Mouse (Mus musculus) cerebellum, postnatal 14 days (tissue): ENCODE results near the gene Atp10b.
A peak's percentile ranks its signal among the peaks of the same experiment; 100 is the strongest.
"Not testable (repeated sequence)": the region's sequence is repeated elsewhere in the genome, so short reads cannot be mapped to it uniquely, and the experiment has no call there.

Source experiments
- DNase-seq, 2 experiments: peaks; one replicate each; pipeline ENCODE4 v3.0.0; 2021; ENCODE audit warnings: mixed read lengths in 2 of 2

Atp10b gene

DNA sequence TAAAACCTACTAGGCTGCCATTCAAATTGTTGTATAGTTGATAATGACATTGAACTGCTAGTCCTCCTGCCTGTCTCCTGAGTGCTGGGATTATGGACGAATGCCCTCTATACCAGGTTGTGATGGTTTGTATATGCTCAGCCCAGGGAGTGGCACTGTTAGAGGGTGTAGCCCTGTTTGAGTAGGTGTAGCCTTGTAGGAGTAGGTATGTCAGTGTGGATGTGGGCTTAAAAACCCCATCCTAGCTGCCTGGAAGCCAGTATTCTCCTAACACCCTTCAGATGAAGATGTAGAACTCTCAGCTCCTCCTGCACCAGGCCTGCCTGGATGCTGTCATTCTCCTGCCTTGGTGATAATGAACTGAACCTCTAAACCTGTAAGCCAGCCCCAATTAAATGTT is at the start of gene Atp10b:
Gene Atp10b (plus strand): TSS at position 301 of the 400 bp plus-strand sequence.
- DNase-seq: no peak

DNA sequence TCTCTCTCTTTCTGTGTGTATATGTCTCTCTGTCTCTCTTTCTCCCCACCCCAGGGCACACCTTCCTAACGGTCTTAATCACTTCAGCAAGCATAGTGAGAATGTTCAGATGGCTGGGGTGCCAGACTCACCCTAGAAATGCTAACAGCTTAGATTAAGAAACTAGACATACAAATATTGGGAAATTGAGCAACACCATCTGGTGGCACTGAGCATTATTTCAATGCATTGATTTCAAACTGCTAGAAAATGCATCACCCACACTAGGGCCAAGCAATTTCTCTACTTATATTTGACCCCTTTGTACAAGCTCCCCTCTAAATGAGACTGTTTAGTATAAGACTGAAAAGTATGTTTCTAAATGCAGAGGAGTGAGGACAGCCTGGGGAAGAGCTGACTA is 48.3 kb upstream of the Atp10b start:
- peak in 1 of 2 experiments; percentile 15 for DNase-seq

DNA sequence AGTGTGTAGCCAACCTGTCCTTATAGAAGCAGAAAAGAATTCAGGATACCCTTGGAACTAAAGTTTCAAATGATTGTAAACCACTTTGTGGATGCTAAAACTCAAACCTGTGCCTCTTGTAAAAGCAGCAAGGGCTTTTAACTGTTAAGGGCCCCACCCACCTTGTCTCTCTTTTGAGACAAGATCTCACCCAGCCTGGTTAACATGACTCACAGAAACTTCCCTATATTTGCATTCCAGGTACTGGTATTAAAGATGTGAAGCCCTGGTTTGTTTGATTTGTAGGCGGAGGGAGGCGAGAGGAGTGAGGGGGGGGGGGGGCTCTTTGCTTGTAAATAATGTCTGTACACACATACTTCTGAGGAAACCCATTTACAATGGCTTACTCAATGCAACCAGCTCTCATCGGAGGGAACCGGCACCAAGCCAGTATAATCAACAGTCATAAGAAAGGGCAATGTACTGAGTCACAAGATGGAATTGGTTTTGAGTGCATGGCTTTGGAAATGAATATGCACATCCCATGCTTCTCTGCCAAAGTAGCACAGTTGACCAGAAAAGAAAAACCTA is 23.7 kb upstream of the Atp10b start:
- no peak for DNase-seq

DNA sequence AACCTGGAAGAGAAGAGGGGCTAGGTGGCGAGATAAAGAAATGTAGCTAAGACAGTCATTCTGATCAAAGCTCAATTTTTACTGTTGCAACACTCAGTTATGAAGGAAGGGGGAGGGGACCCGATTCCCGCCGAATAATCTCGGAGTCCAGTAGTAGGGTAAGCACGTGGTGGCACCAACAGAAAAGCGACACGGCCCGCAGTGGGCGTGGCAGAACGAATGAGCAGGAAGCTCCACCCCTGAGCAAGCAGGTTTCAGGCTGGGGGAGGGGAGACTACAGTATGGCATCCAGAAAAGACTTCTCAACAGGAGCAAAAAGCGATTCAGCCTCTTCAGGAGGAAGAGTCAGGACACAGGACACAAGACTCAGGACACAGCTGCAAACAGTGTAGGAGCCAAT is 23.1 kb upstream of the Atp10b start:
- DNase-seq: not testable (repeated sequence)

DNA sequence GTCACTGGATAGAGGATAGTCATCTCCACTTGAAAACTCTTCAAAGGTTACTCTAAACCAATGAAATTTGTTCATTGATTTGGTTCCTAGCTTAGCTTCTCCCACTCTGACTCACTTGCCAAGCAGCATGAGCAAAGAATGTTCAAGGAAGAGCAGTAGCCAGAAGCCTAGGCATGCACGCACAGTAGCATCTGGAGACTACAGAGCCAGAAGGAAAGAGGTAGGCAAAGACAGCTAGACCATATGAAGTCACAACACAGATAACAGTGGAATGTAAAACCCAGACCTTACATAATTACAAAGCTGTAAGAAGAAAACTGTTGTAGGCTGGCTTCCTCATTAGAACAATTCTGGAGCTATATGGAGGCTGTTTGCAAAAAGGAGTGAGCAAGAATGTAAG is 8.4 kb upstream of the Atp10b start:
- no peak for DNase-seq

DNA sequence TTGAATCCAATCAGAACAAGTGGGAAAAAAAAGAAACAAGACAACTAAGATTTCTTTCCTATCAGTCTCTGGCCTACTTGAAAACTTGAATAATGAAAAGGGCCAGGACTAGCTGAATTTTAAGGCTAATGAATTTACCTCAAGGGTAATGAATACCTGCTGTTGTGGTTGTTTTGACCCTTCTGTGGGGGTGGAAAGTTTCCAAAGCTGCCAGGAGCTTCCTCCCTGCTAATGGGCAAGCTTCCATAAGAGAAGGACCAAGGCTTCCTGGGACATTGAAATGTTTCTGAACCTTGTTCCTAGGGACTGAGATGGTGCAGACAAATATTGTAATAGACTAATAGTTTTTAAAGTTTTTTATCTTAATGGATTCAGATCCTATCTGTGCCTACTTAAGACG is 6.9 kb upstream of the Atp10b start:
- peak; percentile 12 to 52 for DNase-seq

DNA sequence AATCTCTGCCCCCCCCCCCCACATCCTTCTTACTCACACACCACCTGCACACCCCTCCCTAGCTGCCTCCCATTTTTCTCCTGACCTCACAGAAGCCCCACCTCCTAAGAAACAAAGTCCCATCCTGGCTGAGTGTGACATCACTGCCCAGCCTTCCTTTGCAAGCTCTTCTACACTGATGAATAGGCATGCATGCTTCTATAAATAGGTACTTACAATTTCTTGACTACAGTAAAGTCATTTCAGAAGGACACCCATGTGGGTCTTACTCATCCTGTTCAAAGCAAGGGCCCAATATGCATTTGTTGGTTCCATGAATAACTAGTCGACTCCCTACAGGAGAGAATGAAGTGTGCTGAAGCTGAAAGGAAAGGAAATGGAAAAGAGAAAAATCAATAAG is 5.5 kb upstream of the Atp10b start:
- DNase-seq: no peak

DNA sequence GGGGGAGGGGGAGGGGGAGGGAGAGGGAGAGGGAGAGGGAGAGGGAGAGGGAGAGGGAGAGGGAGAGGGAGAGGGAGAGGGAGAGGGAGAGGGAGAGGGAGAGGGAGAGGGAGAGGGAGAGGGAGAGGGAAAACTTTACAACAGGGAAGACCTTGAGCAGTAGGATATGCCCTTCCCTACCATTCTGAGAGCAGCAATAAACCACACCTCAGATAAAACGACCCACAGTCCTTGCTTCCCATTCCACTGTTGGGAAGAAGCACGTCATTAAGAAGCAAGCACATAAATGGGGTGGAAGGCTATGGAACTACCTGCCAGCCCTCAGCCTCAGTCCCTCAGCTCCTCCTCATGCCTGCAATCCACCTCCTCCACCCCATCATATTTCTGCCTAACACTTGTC is 4.8 kb upstream of the Atp10b start:
- DNase-seq: not testable (repeated sequence)

DNA sequence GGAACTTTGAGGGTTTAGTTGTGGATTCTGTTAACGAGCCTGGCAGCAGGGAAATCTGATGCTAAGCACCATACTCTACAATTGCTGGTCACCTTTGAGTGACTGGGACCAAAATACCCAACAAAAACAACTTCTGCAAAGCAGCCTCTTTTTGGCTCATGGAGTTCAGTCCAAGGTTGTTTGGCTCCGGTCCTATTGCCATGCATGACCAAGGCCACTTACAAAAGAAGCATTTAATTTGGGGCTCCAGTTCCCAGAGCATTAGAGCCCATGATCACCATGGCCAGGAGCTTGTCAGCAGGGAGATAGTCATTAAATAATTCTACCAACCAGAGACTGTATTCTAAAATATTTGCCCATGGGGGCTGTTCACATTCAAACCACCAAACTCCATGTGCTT is 2.3 kb upstream of the Atp10b start:
- no peak for DNase-seq

DNA sequence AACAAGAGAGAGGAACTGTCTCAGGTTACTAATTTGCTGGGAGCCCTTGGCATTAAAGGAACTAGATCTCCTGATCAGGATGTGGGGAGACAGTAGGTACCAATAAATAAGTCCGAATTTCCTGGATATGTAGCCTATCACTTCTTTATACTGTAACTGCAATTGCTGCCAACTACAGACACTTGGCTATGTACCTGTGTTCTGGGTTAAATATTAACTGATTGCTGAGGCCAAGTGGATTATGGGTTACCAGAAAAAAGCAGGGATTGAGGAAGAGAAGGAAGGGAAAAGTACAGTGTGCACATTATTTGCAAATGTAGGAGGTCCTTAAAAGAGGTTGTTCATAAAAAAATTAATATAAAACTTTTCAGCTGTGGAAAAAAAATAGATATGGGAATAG is 1.3 kb upstream of the Atp10b start:
- no peak for DNase-seq

DNA sequence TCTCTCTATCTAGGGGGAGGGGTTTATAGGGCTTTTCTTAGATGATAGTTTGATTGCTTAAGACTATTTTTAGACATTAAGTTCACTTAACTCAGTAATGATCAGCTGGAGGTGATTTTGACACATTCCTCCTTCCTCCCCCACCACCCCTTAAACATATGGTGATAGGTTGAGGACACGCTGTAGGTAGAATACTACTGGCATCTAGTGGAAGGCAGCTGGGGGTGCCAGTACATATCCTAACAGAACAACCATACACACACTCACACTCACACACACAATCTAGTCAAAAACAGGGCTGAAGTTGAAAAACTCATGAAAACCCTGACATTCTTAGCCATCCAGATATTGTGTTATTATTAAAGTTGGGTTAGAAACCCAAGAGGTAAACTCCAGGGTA is 5.3 kb downstream of the Atp10b start:
- DNase-seq: no peak

DNA sequence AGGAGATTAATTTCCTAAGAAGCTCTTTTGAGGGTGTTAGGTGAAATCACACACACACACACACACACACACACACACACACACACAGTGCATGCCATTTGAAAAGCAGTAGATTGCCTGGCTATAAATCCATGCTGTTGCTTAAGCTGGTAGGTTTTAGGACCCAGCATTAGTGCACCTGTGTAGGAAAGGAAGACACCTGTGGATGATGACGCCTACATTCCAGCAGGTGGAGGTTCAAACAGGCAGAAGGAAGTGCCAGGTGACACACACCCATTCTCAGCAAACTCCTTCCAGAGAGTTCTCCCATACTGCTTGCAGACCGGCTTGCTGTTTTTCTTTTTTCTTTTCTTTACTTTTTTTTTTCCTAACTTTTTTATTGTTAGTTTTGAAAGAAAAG is 5.7 kb downstream of the Atp10b start:
- no peak for DNase-seq

DNA sequence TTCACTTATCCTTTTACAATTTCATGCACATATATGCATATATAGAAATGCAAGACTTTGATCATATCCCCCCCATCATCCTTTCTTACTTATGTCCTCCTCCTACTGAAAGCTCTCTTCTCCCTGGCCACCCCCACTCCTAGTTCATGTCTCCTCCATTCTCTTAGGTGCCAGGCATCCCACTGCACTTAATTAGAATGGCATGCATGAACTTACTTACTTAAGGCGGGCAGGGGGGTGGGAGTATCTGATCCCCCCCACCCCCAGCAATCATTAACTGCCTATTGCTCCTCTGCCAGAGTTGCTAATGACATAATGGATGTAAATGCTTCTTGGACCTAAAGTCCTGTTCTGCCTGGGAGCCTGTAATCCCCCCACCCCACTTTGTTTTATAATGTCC is 9.1 kb downstream of the Atp10b start:
- no peak for DNase-seq

DNA sequence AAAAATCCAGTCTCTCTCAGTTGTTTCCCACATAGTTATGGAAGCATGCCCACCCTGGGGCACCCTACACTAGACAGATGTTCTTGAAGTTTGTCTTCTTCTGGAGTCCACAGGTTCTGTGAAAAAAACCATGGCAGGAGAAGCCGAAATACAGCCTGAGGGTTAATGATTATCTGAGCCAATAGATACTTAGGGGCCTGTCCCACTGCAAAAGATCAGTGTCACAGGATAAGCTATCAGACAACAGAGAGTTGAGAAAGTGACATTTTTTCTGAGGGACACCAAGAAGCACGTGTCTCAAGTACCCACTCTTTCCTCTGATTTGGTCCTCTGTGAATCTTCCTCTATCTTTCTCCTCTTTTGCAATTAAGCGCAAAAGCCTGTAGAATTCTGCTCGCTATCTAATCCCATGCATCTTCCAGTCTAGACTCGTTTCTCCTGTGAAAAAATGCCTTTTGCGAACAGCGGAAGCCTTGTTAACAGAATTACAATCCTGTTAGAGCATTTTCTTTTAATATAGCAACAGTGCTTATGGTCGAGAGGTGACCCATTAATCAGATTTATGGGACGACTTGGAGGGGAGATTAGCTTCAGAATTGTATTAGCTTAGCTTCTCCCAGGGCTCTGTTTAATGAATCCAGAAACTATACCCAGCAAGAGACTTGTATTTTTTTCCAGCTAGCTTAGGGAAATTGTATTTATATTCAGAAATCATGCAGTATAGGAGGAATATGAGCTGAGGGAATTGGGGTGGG is 10.7 kb downstream of the Atp10b start:
- no peak for DNase-seq

DNA sequence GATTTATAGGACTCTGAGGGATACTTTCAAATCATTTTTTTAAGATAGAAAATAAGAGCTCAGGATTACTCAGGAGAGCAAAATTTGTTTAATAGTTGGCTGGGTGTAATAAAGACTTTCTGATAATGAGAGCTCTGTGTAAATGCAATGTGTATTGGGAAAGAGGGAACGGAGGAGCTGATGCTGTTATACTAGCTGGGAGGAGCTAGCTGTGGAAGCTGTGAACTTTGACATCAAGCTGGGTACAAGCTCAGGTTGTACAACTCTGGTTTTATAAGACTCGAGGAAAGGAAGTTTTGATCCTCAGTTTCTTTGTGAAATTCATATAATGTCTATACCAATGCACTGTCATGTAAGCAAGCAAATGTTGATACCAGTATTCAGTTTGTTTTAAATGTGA is 20.9 kb downstream of the Atp10b start:
- DNase-seq: no peak

DNA sequence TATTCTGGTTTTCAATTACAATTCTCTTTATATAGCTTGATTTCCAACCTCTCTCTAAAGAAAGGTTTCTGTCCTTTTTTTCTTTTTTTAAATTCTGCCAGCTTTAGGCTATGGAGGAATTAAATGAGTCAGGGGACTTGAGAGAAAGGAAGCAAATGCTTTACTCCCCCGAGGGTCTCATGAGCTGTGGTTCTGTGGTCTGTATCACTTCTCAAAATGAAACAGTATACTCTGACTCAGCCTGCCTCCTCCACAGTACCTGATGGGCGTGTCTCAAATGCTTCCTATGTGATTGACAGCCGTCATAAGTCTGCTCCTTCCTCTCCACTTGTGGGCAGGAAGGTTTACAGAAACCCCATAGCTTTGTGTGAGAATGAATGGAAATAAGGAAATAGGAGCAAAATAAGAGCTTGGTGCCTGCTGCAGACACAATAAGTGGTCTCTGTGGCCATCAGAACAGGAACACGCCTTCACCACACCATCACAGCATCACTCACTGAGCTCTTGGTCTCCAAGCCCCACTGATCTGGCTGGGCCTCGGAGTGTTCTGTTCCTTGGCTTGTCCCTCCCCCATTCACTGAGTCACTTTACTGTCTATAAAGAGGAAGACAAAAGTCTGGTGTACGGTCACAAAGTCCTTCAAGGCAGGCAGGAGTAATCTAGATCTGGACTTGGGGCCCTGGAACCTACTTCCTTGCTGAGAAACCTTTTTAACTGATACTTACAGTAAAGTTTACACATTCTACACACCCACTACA is 24.9 kb downstream of the Atp10b start:
- DNase-seq: no peak

DNA sequence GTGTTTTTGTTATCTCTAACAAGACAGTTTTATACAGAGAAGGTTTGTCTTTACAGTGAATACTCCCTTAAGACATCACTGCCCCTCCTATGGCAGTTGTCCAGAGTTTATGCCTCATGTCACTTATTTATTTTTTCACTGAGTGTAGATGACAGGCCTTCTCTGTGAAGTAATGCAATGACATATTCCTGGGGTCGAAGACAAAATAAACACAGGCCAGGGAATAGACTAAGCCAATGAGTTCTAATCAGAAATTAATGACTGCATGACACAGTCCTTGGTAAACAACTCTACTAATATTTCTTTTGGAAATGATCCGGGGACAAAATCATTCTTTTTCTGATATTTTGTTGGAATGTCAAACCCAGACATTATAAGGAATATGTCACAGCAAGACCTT is 32.7 kb downstream of the Atp10b start:
- DNase-seq: no peak

DNA sequence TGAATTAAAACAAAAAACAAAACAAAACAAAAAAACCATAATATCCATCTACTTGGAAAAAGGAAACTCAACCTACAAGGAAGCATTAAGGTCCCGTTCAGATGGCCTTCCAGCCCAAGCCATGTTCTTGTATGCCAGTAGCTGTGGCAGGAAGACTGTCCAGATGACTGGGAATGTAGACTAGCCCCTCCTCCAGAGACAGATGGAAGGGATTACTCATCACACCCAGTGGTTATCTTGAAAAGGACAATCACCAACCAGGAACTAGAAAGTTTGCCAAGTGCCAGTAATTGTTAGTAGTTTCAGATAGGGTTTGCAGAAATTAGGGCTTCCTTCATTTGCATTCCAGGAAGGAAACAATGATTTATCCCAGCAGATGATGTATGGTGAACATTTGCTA is 33.1 kb downstream of the Atp10b start:
- DNase-seq: peak in 1 of 2 experiments; percentile 16

DNA sequence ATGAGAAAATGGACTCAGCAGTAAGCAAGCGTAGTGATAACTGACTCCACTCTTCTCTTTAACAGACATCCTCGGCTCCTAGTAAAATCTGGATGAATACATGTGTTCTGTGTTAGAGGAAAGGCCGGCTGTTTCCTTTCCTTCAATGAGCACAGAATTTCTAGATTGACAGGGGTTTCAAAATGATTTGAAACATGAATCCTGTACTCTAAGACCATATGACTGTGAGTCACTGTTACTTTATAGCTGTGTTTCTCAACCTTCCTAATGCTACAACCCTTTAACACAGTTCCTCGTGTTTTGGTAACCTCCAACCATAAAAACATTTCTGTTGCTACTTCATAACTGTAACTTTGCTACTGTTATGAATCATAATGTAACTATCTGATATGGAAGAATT is 33.8 kb downstream of the Atp10b start:
- no peak for DNase-seq

DNA sequence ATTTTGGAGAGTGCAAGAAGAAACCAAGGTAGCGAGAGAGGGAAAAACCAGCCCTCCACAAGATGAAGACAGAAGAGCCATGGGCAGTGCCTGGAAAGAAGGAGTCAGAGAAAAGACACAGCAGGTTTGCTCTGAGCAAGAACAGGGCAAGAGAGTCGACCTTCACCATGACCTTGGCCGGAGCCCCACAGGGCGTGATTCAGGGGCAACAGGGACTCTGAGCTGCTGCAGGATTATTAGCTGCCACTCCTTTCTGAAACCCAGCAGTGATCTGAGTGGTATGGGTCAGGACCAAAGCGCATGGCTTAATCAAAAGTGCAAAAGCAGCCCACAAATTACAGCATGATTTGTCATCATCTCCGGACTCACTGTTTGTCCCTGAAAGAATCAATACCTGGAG is 36.6 kb downstream of the Atp10b start:
- DNase-seq: no peak

DNA sequence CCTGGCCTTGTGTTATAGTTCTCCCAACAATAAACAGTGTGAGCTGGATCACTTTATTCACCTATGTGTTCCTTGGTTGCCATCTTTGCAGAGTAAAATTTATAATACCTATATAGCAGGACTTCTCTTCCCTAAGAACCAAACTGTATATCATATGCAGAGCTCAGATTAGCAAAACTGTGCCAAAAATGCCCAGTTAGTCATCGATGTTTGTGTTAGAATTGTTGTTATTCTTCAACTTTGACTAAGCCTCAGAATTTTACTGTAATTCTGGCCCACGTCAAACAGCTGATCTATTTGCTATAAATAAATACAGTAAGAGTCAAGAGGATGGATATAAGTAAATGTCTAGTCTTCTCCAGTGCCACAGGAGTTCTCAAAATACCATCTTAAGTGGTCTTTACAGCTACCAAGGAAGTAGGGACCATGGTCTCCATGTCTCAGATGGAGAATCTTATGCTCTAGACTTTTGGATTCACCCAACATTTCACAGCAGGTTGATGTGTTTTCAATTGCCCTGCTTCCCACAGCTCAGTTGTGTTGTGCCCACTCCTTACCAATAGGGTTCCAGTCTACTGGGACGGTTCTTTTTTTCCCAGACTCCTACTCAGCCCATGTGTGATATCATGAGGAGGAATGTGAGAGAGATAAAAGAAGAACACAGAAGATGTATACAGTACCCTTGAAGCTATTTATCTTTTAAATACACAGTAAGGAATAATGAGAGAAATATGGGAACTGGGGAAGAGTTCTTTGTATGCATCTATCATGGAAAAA is 40.3 kb downstream of the Atp10b start:
- no peak for DNase-seq

DNA sequence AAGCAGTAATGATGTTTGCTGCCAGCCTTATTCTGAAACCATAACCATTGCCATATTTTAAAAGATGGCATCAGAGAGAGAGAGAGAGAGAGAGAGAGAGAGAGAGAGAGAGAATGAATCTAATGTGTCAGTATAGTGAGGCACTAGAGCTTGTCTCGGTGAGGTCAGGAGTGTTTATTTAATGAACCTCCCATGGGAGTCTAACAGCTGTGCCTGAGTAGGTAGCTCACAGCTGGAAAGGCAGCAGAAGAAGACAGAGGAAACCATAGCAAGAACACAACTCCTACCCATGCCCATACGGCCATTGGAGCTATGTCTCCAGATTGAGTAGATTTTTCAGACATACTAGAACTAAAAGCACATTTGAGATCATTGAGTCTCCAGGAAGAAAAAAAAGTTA is 49.1 kb downstream of the Atp10b start:
- DNase-seq: no peak

DNA sequence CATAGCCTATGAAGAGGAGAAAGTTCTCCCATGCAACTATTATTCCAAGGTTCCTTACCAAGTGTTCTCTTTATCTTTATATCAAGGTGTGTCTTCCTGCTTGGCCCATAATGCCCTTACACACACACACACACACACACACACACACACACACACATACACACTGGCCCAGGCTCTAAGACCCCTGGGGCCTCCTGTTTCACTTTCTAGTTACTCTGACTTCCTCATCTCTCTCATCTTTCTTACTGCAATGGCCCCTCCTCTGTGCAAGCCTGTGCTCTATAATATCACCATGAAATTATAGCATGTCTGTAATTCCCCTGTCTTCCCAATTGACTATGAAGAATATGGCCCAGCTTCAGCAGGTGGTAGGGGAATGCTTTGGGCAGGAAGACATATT is 49.7 kb downstream of the Atp10b start:
- no peak for DNase-seq
